24 mouse cellular contexts compared by ENCODE assay signal in genomic region chr3:157224920-157225319, GRCm38 (mm10).
"Had no signal": no experiment of that assay in that cellular context is flagged by ENCODE, and none has a peak within 500 bp of the region (broad histone marks: within the 10 kb centered on the region; RNA-seq: fewer than 3 reads in every experiment).

No protein-coding gene starts in this region.

- ATAC-seq: liver, postnatal 0 days; lung, postnatal 0 days had no signal

- H3K4me2 ChIP-seq: limb, embryonic 12.5 days; limb, embryonic 15.5 days; liver, embryonic 11.5 days; lung, embryonic 14.5 days; midbrain, embryonic 12.5 days; neural tube, embryonic 12.5 days; neural tube, embryonic 15.5 days had no signal

- DNase-seq: kidney, adult 18-20 months; kidney, adult 9 months; kidney, postnatal 14 days; kidney, postnatal 4 days; left cerebral cortex, postnatal 4 days; liver, postnatal 0 days; lung, embryonic 14.5 days; right cerebral cortex, adult 18-20 months; right cerebral cortex, postnatal 14 days; right cerebral cortex, postnatal 4 days; thymus, adult 2 months; thymus, postnatal 14 days; thymus, postnatal 4 days had no signal

- H3K27me3 ChIP-seq: limb, embryonic 12.5 days; limb, embryonic 15.5 days; midbrain, embryonic 12.5 days; neural tube, embryonic 12.5 days; neural tube, embryonic 15.5 days had no signal

- H3K36me3 ChIP-seq: limb, embryonic 12.5 days; limb, embryonic 15.5 days; midbrain, embryonic 12.5 days; neural tube, embryonic 12.5 days; neural tube, embryonic 15.5 days had no signal

- H3K27ac ChIP-seq: limb, embryonic 12.5 days; limb, embryonic 15.5 days; liver, embryonic 14.5 days; macrophage; midbrain, embryonic 12.5 days; neural tube, embryonic 12.5 days; neural tube, embryonic 15.5 days; stomach, postnatal 0 days had no signal

- H3K4me1 ChIP-seq: limb, embryonic 12.5 days; limb, embryonic 15.5 days; midbrain, embryonic 12.5 days; neural tube, embryonic 12.5 days; neural tube, embryonic 15.5 days had no signal

- H3K4me3 ChIP-seq: limb, embryonic 12.5 days; limb, embryonic 15.5 days; midbrain, embryonic 12.5 days; myocyte; neural tube, embryonic 12.5 days; neural tube, embryonic 15.5 days had no signal

- H3K9ac ChIP-seq: limb, embryonic 12.5 days; limb, embryonic 15.5 days; liver, embryonic 14.5 days; liver, postnatal 0 days; lung, embryonic 14.5 days; midbrain, embryonic 12.5 days; neural tube, embryonic 12.5 days; neural tube, embryonic 15.5 days had no signal

- H3K9me3 ChIP-seq: limb, embryonic 12.5 days; limb, embryonic 15.5 days; midbrain, embryonic 12.5 days; neural tube, embryonic 12.5 days; neural tube, embryonic 15.5 days had no signal
